Mouse (Mus musculus): ENCODE measurements around the gene Ndufaf8.

The Ndufaf8 gene

DNA sequence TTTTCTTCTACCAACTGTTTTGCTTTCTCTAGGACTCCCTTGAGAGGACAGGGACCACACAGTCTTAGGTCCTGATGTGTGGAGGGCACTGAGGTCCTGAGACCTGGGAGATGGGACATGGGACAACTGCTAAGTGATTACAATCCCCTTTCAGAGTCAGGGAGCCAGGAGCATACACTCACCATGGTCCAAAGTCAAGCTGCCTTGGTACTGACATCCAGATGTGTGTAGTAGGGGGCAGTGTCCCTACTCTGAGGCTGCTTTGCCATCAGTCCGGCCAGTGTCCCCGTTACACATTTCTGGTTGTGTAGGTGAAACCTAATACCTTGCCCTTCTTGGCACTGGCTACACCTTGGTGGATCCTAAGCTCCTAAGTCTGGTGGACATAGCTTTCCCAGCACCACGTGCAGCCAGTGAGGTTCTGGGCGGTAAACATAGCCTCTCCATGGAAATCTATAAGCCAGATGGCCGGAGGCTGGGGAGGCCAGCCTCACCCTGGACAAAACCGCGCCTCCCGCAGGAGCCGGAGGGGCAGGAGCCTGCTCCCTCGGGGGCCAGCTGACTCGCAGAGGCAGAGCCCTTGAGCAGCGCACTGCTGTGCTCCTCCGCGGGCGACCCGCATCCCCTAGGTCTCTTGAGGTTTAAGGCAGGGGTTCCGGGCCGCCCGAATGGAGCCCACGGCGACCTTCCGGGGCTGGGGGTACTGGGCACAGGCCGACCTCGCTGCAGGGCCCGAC is 12.7 kb upstream of the Ndufaf8 start:
- DNase-seq (ENCODE audit: low read depth in 2 of 2, low spot score in 2 of 2) = peak; percentile 11 to 19

DNA sequence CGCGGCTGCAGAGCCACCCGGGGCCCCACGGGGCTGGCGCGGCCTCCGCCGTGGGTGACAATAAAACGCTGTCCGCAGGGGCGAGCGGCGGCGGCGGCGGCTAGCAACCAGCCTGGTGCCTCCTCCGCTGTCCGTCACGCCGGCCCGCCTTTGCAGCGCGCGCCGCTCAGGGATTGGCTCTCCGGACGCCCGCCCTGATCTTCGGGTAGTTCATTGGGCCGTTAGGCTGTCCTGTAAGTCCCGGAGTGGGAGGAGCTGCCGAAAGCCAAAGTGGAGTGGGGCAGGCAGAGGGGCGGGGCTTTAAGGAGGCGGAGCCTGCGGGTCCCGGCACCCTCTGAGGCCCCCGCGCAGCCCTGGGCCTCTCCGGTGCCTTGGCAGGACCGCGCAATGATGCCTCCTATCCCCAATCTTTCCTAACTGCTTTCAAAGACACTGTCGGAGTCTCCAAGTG is 12.0 kb upstream of the Ndufaf8 start, which contains the start of gene Cep131:
Cep131 (minus strand) TSS at position 126 of the 451 bp plus-strand sequence.
- peak; percentile 92 to 96 for DNase-seq (ENCODE audit: low read depth in 2 of 2, low spot score in 2 of 2)

DNA sequence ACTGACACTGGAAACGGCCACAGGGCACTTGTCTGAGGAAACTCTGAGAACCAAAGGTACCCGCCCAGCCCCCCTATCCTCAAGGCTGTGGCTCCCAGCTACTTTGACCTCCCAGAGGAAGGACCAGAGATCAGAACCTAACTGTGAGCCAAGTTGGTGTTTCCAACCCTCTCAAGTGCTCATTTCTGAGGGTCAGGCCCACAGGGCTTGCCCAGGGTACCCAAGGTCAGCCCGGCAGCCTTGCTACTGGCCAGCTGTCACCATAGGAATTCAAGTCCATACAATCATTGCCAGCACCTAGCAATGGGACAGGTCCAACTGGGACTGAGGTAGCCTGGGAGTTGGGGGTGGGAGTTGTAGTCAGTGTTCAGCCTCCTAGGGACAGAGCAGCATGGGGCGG is 8.1 kb upstream of the Ndufaf8 start:
- no peak for DNase-seq (ENCODE audit: low read depth in 2 of 2, low spot score in 2 of 2)

DNA sequence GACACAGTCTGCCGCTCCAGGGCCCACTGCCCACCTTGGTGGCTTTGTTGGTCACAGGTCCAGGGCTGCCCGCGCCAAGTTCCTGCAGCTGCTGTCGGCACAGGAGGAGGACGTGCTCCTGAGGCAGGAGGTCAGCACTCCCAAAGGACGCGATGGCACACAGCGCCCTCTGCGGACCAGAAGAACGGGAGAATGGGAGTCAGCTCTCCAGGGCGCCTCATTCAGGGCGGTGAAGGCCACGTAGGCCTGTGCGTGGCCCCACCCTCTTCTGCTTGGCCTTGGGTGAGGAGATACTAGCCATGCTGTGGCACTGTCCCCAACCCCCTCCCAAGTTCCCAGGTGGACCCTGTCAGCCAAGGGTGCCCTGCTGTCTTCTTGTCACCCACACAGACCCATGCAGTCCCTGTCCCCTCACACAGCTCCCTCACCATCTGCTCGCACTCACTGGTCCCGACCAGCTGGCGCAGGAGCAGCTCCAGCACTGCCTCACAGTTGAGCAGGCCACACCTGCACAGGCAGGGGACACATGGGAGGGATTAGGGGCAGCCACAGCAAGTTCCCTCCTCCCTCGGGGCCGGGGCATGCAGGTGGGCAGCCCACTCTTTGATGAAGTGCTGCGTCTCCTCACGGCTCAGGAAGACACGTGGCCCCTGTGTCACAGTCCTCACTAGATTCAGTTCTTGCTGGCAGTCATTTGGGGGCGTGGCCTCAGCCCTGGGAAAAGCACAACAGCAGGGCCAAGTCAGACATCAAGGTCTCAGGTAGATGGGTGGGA is 5.7 kb upstream of the Ndufaf8 start:
- no peak for DNase-seq (ENCODE audit: low read depth in 2 of 2, low spot score in 2 of 2)

DNA sequence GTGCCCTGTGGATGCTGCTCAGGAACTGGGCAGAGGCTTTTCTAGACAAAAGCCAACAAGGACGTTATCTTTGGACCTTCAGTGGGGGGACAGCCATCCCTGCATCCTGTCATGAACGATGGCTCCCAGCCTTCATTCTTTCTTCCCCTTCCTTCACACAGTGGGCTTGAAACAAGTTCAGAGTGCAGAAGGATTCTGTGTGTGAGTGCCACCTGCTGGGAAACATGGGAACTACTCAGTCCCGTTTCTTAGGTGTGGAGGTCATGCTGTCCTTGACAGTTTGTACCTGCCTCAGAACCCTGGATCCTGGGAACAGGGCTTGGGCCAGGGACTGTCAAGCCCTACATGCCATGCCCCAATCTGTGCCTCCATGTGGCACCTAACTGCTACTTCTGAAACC is 2.3 kb downstream of the Ndufaf8 start:
- DNase-seq (ENCODE audit: low read depth in 2 of 2, low spot score in 2 of 2) = peak; percentile 56 to 70

DNA sequence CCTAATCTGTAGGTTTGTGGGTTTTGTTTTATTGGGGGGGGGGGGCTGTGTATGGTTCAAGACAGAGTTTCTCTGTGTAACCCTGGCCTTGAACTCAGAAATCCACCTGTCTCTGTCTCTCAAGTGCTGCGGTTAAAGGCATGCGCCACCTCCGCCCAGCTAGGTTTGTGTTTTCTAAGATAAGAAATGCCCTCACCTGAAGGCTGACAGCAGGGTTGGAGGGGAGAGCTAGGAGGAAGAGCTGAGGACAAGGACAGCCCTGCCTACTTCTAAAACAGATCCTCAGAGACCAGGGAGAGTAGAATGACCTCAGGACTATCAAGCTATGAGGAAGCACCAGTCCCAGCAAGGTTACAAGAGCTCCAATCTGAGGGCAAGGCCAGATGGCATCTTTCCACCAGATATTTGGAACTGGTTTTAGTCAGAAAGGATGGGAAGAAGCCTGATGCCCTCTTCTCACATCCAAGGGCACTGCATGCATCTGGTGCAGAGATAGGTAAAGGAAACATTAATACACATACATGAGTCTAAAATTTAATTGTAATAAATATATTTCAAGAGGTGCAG is 4.8 kb downstream of the Ndufaf8 start:
- DNase-seq (ENCODE audit: low read depth in 2 of 2, low spot score in 2 of 2) = no peak

DNA sequence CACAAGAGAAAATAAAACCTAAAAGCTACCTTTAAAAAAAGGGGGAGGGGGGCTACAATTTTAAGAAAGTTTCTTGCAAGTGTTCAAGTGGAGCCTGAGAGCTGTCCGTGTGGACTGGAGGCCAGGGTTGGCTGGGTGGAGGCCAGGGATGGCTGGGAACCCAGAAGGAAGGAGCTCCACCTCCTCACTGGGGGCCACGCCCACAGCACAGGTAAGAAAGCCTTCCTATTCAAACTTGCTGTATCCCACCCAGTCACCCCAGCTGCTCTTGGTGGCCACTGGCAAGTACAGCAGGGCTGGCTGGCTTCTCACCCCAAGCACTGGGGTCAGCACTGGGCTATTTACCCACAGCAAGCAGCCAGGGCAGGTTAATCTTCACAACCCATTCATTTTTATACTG is 8.3 kb downstream of the Ndufaf8 start:
- no peak for DNase-seq (ENCODE audit: low read depth in 2 of 2, low spot score in 2 of 2)

DNA sequence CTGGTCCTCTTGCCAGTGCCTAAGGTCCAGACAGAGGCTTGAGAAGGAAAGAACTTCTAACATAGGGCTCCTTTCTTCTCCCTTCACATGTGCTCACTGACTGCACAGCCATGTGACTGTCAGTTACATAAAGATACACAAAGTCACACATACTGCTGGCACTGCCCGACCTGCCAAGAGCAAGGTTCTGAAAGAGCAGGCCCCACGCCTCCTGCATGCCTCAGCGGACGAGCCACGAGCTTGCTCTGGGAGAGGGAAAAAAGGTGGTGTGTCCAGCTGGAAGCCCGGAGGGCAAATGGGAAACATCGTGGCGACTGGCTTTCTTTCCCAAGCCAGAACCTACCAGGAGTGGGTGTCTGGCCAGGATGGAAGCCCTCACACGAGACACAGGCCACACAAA is 9.1 kb downstream of the Ndufaf8 start:
- no peak for DNase-seq (ENCODE audit: low read depth in 2 of 2, low spot score in 2 of 2)

DNA sequence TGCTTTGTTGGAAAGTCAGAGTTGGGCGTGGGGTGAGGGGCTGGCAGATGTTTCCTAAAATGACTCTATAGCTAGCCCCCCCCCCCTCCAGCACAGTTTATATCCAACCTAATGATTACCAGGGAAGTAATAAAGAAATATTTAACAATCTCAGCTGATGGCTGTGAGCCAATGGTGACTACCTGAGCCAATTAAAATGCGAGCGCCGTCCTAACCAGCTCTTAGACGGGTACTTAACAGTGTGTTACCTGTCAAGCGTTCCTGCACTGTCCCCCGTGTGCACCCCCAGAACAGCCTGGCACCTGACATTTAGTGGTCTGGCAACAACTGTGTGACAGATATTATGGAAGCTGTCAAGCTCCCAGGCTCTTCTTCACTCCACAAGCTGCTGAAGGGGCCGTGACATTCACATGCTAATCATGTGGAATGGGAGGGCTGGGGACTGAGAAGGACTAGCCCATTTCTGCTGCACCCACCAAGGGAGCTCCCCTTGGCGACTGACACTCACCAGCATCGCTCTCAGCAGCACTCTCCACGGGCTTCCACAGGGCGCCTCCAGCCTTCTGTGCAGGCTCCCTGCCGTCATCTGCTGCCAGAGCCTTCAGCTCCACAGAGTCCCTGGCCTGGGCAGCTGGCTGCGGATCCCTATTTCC is 11.0 kb downstream of the Ndufaf8 start:
- DNase-seq (ENCODE audit: low read depth in 2 of 2, low spot score in 2 of 2) = no peak

DNA sequence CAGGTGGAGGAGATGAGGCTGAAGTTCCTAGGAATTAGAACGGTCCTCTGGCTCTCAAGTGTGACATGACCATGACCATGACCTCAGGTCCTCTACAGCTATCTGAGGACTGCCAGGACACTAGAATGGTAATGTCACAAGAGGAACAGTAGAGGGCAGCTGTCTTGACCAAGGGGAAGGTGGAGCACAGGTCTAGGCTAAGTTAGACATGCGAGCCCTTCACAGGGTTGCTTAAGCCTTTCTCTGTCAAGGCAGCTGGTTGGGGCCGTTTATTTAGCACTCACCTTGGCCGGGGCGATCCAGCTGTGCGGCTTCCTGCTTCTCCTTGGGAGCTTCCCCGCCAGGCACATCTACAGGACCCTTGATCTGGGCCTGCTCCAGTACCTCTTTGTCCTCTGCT is 11.8 kb downstream of the Ndufaf8 start:
- no peak for DNase-seq (ENCODE audit: low read depth in 2 of 2, low spot score in 2 of 2)

DNA sequence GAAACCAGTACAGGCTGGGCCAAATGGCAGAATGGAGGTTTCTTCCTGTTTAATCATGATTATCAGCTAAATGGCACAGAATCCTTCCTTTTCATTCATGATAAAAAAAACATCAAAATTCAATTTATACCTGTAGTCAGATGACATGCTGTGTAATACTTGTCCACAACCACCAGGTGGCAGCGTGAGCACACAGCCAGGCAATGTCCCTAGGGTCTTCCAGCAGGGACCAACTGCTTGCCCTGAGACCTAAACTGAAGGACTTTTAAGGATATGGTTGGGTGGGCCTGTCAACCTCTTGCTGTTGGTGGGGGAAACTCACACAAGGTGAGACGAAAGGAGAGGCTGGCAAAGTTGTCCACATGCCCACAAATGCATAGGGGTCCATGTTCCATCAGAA is 12.3 kb downstream of the Ndufaf8 start:
- DNase-seq (ENCODE audit: low read depth in 2 of 2, low spot score in 2 of 2) = peak; percentile 21 to 39

DNA sequence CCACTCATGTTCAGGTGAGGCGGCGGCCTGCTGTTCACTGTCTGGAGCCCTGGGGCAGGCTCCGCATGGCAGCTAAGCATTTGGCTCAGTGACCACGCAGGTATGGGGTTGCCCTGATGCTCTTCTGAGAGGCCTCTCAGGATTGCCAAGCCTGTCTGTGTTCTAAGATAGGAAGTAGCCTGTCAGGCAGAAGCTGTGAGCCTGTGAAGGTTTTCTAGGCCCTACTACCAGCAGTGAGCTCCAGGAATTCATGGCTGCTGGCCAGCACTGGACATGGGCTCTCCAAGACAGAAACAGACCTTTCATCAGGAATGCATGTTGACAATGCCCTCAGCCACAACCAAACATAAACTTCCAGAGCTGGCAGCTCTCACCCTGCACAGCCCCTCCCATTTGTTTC is 13.4 kb downstream of the Ndufaf8 start:
- no peak for DNase-seq (ENCODE audit: low read depth in 2 of 2, low spot score in 2 of 2)

DNA sequence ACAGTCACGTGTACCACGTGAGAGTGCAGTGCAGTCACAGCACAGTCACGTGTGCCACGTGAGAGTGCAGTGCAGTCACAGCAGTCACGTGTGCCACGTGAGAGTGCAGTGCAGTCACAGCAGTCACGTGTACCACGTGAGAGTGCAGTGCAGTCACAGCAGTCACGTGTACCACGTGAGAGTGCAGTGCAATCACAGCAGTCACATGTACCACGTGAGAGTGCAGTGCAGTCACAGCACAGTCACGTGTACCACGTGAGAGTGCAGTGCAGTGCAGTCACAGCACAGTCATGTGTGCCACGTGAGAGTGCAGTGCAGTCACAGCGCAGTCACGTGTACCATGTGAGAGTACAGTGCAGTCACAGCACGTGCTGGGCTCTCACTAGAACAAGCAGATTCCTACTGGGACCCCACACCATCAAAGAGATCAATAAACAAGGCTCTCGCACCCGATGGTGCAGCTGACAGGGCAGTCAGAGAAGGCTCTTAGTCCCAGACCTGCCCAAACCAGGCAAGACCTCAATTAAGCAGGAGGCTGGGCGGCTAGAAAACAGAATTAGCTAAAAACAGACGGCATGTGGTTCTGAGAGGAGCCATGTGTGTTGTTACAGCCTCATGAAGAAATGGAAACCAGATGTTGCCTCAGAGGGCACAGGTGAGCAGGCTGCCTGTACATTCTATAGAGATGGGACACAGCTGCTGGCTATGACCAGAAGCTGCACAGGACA is 15.9 kb downstream of the Ndufaf8 start:
- DNase-seq (ENCODE audit: low read depth in 2 of 2, low spot score in 2 of 2) = no peak

DNA sequence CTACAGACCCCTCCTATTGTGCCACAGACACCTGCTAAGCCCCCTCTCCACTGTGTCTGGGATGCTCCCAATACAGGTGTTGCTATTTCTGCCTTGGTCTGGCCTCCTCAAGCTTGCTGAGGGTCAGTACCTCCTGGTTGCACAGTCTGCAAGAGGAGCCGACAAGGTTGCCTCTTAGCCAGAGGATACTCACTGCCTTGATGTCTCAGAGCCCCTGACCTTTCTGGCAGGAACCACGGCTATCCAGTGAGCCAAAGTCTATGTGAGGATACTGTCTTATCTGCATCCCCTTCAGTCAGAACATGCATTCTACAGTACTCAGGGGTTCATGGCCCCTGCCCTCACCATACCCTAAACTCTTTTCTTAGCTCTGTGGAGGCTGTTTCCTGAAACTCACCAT is 18.9 kb downstream of the Ndufaf8 start:
- no peak for DNase-seq (ENCODE audit: low read depth in 2 of 2, low spot score in 2 of 2)

DNA sequence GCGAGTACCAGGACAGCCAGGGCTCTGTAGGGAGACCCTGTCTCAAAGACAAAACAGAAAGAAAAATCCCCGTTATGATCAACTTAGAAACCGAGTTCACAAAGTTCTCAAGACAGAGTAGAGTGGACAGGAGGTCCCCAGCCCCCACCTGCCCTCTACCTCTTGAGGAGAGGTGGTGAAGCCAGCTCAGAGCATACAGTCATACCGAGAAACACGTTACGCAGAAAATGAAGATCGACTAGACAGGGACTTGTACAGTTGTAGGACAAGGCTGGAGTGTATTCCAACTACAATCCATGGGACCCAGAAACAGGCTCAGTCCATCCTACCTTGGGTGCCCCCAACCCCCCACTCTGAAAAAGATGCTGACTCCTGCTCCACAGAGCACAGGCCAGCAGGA is 20.4 kb downstream of the Ndufaf8 start:
- DNase-seq (ENCODE audit: low read depth in 2 of 2, low spot score in 2 of 2) = no peak

DNA sequence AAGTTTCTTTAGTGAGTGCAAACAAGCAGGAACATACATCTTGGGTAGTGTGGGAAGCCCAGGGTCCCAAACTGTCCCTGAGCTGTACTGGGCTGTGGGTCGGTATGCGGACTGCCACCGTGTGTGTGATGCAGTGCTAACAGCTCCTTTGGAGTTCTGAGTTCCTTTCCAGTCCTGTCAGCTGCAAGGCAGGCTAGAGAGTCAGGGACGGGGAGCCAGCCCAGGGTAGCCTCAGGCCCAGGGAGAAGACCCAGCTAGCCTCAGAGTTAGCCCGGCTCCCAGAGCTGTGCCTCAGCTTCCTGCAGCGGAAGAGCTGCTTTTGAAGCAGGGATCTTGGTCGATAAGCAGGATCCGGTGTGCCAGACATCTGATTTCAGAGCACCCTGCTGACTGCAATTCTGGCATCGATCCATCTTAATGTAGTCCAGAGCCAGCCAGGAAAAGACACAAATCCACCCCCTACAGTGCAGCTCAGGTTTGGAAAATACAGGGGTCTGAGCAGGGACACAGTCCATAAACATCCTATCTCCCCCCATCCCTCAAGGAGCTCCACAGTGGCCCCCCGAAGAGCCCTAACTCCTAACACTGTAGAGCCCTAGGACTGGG is 21.3 kb downstream of the Ndufaf8 start:
- DNase-seq (ENCODE audit: low read depth in 2 of 2, low spot score in 2 of 2) = no peak

DNA sequence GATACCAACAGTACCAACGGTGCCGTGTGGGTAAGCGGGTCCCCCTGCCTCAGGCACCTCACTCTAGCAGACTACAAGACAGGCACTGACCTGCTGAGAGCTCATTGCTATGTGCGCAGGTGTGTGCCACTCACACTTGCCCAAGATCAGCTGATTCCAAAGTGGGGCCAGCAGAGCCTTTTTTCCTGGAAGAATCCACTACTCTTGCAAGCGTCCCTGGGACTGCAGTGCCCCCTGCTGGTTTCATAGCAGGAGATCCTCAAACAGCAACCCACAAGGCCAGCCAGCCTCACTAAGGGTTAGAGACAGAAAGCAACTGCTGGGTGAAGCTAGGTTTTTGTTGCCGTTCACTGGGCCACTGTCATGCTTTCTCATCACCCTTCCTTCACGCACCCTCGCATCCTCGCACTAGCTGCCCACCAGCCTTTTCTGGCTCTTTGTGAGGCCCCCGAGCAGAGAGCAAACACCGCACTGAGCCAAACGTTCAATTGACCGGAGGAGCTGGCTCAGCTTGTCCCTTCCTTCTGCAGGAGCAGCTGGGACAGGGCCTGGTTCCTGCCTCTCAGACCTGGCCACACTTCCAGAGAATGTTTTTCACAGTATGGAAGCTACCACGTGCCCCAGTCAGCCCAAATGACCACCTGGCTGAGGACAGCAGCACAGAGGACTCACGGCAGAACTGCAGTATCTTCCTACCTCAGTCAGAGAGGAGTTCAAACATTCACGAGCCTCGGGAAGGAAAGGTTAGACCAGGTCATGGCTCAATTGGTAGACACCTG is 22.1 kb downstream of the Ndufaf8 start:
- DNase-seq (ENCODE audit: low read depth in 2 of 2, low spot score in 2 of 2) = no peak

DNA sequence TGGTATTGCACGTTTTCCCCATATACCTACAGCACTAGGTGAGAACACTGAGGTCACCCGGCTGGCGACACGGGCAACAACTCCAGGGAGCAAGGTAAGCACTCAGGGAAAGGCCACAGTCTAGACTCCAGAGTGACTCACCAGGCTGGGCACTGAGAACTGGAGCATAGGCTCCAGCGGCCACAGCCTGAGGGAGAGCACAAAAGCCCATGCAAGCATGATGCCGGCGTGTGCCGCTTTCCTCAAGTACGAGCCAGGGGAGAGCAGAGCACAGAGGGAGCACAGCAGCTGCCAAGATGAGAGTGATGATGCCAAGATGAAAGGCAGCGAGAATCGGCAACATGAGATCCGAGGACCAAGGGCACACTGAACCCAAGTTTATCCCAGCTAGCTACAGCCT is 23.4 kb downstream of the Ndufaf8 start:
- no peak for DNase-seq (ENCODE audit: low read depth in 2 of 2, low spot score in 2 of 2)

DNA sequence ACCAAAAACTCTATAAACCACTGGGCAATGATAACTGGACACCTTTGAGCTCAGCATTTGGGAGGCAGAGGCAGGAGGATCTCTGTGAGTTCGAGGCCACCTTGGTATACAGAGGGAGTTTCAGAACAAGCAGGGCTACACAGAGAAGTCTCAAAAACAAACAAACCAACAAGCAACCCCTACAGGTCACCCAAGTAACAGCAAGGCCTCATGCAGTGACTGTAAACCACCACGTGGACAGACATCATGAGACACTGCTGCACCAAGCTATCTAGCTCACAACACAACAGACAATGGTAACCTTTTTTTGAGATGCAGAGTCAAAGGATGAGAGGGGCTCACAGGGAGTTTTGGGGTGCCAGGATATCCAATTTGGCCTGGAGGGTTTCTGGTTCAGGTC is 28.1 kb downstream of the Ndufaf8 start:
- no peak for DNase-seq (ENCODE audit: low read depth in 2 of 2, low spot score in 2 of 2)

DNA sequence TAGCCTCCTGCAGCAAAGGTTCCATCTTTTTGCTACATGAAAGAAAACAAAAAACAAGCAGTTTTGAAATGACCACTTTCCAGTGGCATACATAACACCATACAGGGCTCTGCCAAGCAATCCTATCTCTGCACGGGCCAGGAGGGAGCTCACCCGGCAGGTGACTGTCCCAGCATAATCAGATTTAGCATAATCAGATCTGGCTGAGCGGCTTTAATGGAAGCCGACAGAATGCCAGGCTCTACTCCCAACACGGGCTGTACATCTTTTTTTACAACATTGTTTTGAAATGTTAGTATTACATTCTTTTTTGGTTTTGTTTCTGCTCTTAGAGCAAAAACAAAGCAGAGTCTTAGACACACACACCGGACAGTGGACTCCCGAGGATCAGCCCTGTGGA is 30.6 kb downstream of the Ndufaf8 start:
- no peak for DNase-seq (ENCODE audit: low read depth in 2 of 2, low spot score in 2 of 2)

Data from CD8-positive naive resting alpha-beta T cell, adult 2 months (primary cell).